Mouse (Mus musculus) liver, embryonic 14.5 days (tissue): ENCODE data around the gene Agap3.

ENCODE experiments used
- CTCF ChIP-seq: IDR thresholded peaks from 2 replicates; pipeline ENCODE4 v1.5.1; 2016; ENCODE audit warnings: antibody characterized with exemption, low read depth, control low read depth
- EP300 ChIP-seq: IDR thresholded peaks from 2 replicates; pipeline ENCODE4 v1.6.1; 2016; ENCODE audit warnings: antibody characterized with exemption, low read depth

DNA sequence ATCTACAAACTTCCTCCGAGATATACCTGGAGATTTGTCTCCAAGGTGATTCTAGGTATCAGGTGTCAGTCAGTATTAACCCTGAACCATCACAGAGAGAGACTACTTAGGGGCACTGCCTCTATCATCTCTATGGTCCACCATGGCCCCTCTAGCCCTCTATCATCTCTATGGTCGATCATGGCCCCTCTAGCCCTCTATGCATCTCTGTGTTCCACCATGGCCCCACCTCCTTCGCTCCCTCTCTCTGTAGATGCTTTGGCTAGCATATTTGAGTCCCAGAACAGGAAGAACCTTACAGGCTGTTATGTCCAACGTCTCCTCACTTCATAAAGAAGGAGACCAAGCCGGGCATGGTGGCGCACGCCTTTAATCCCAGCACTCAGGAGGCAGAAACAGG, 90.7 kb downstream of the Agap3 start:
- TF ChIP-seq CTCF (no peak), EP300 (no peak)
